Mouse (Mus musculus): ENCODE results near the gene Odf3b. TPM values are rescaled to one million over a fixed set of nuclear protein-coding genes. Genes with fewer than 3 reads are reported as not detected.

Gene Odf3b
- polyA plus RNA-seq, 1 experiment from 2014 or later: 1.9 TPM

DNA sequence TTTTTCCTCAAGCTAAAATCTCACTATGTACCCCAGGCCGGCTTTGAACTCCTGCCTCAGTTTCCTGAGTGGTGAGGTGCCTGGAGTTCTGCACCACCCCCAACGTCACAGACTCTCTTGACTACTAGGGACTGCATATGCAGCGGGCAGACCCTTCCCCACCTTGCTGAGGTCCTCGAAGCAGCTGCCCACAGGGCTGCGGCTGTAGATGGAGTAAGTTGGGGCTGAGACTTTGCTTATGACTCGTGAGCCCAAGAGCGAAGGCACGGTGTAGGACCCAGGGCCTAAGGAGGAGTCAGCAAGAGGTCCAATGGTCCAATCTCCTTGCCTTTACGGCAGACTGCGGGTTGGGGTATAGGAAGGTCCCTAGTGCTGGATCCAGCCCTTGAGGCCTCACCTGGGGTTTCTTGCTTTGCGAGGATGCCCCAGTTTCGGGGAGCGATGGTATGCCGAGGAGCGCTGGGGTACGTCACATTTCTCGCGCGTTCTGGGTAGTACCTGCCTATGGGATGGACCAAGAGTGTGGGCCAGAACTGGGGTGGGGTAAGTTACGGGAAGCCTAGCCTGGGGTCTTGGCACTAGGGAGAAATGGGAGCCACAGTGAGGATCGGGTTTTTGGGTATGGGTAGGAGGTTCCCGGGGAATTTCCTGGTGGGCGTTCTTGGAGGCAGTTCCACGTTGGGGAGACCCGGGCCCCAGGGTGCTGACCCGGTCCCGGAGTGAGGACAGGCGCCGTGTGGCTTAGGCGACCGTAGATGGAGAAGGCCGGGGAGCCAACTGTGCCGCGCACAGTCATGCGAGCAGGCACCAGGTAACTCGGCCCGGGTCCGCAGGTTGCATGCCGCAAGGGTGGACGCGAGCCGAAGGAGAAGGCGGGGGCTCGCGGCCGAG is 899 bp downstream of the Odf3b start:
- Histone ChIP-seq H3K36me3 (ENCODE audit: control insufficient read depth, insufficient read depth) (no peaks in the 10 kb centered on the region), H3K4me3 (replicated peaks; ENCODE audit: low read length) (peak overlapping the region; percentile 38), H3K27me3 (replicated peaks; ENCODE audit: control insufficient read depth, insufficient read depth, low read length) (peaks cover 40% of the 10 kb centered on the region), H3K9me3 (ENCODE audit: control insufficient read depth, low read length) (no peaks in the 10 kb centered on the region), H3K9ac (replicated peaks; ENCODE audit: low read depth, low read length) (peak overlapping the region; percentile 46), H3K4me1 (replicated peaks; ENCODE audit: control insufficient read depth, insufficient read depth, low read length) (peaks cover 20% of the 10 kb centered on the region), H3K4me2 (ENCODE audit: low read length) (peak overlapping the region; percentile 62), H3K27ac (ENCODE audit: low read length) (no peak overlapping the region)
- no peak for ATAC-seq
- WGBS: 12% methylated on average over 46 of the region's 46 CpGs

DNA sequence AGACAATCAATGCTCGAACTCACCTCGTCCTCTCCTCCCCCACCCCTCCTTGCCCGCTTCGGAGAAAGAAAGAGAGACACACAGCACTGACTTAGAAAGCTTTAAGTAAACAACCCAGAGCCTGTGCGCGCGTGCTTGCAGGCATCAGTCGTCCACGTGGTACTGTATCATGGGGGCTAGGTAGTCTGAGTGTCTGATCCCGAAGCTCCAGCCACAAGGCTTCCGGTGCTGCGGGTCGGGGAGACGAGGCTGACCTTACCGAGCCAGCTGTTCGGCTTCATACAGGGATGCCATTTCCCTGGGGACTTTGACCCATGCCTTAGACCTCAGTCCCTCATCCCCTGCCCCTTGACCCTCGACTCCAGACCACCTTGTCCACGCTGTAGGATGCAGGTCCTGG is 1.7 kb downstream of the Odf3b start:
- Histone ChIP-seq H3K4me2 (ENCODE audit: low read length) (no peak overlapping the region), H3K4me3 (replicated peaks; ENCODE audit: low read length) (no peak overlapping the region), H3K4me1 (replicated peaks; ENCODE audit: control insufficient read depth, insufficient read depth, low read length) (peaks cover 27% of the 10 kb centered on the region), H3K27me3 (replicated peaks; ENCODE audit: control insufficient read depth, insufficient read depth, low read length) (peaks cover 40% of the 10 kb centered on the region), H3K27ac (ENCODE audit: low read length) (no peak overlapping the region), H3K36me3 (ENCODE audit: control insufficient read depth, insufficient read depth) (peaks cover 4% of the 10 kb centered on the region), H3K9me3 (ENCODE audit: control insufficient read depth, low read length) (no peaks in the 10 kb centered on the region), H3K9ac (replicated peaks; ENCODE audit: low read depth, low read length) (no peak overlapping the region)
- ATAC-seq: no peak
- 7% methylated on average over 18 of the region's 18 CpGs for WGBS

DNA sequence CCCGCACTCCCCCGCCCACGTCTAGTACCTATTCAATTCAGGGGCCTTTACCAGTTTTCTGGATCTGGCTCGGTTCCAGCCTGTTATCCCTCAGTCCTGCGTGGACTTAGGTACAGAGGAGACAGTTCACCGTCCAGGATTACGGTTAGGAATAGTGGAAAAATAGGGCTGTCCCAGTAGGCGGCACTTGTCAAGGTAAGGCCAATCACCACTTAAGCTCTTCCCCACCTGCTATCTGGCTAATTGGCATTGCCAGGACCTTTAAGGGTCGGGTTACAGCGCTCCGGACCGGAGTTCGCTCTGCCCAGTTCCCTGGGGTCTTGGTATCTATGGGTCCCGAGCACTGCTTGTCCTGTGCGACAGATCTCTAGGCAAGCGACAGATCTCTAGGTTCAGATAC is 2.1 kb downstream of the Odf3b start, which contains the start of gene Tymp:
Gene Tymp (minus strand): TSS at position 83 of the 400 bp plus-strand sequence.
- Histone ChIP-seq H3K27ac (ENCODE audit: low read length) (no peak within 1 kb of the TSS), H3K4me1 (replicated peaks; ENCODE audit: control insufficient read depth, insufficient read depth, low read length) (peaks cover 27% of the 10 kb centered on the region), H3K4me2 (ENCODE audit: low read length) (no peak within 1 kb of the TSS), H3K36me3 (ENCODE audit: control insufficient read depth, insufficient read depth) (peaks cover 7% of the 10 kb centered on the region), H3K9ac (replicated peaks; ENCODE audit: low read depth, low read length) (no peak within 1 kb of the TSS), H3K9me3 (ENCODE audit: control insufficient read depth, low read length) (no peaks in the 10 kb centered on the region), H3K4me3 (replicated peaks; ENCODE audit: low read length) (no peak within 1 kb of the TSS), H3K27me3 (replicated peaks; ENCODE audit: control insufficient read depth, insufficient read depth, low read length) (peaks cover 40% of the 10 kb centered on the region)
- ATAC-seq: no peak
- 21% methylated on average over 16 of the region's 16 CpGs for WGBS

DNA sequence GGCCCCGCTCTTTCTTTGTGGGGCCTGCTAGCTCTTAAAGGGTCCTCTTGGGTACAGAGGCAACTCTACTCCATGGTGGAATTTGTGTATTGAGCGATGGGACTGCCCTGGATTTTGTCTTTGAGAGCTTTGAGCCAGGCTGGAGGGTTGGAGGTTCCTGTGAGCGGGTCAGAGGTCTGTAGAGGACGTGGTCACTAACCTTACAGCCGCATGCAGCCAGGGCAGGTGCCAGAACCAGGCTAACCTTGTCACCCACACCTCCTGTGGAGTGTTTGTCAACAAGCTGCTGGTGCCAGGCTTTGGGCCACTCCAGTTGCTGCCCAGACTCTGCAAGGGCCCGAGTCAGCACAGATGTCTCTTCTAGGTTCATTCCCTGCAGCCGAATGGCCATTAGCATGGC is 3.0 kb downstream of the Odf3b start:
- H3K27ac ChIP-seq (ENCODE audit: low read length): no peak overlapping the region
- H3K4me1 ChIP-seq (replicated peaks; ENCODE audit: control insufficient read depth, insufficient read depth, low read length): peaks cover 27% of the 10 kb centered on the region
- no peak for ATAC-seq
- H3K27me3 ChIP-seq (replicated peaks; ENCODE audit: control insufficient read depth, insufficient read depth, low read length): peaks cover 40% of the 10 kb centered on the region
- no peak overlapping the region for H3K9ac ChIP-seq (replicated peaks; ENCODE audit: low read depth, low read length)
- 83% methylated on average over 7 of the region's 7 CpGs for WGBS
- no peak overlapping the region for H3K4me2 ChIP-seq (ENCODE audit: low read length)
- no peaks in the 10 kb centered on the region for H3K9me3 ChIP-seq (ENCODE audit: control insufficient read depth, low read length)
- no peak overlapping the region for H3K4me3 ChIP-seq (replicated peaks; ENCODE audit: low read length)
- H3K36me3 ChIP-seq (ENCODE audit: control insufficient read depth, insufficient read depth): peaks cover 13% of the 10 kb centered on the region

DNA sequence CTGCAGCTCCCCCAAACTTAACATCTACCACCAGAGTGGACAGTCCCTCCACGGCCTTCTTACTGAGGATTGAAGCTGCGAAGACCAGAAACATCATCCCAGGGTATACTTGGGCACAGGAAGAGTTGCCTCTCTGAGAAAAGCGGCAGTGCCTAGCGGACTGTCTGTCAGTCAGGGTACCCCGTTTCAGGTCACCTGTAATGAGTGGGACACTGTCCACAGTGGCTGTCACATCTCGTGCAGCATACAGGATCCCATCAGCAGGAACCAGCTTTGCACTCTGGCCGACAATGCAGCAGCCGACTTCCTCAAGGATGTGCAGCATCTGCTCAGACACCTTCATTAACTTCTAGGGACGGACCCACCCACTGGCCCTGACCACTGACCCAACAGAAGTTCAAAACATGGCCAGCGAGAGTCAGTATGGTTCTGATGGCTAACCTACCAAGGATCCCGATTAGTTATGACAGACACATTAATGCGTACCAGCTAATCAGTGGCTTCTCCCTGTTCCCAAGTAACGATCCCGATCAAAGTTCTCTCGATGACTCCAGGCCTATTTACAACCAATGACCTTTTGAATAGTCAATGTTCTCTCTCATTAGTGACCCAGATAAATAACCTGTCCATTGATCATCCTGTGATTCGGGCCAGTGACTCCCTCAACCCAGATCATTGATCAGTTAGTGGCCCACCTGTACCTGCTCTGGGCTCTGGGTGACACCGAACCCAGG is 4.1 kb downstream of the Odf3b start:
- ATAC-seq: no peak
- Histone ChIP-seq H3K27me3 (replicated peaks; ENCODE audit: control insufficient read depth, insufficient read depth, low read length) (peaks cover 37% of the 10 kb centered on the region), H3K9ac (replicated peaks; ENCODE audit: low read depth, low read length) (no peak overlapping the region), H3K4me2 (ENCODE audit: low read length) (no peak overlapping the region), H3K4me1 (replicated peaks; ENCODE audit: control insufficient read depth, insufficient read depth, low read length) (peaks cover 27% of the 10 kb centered on the region), H3K4me3 (replicated peaks; ENCODE audit: low read length) (no peak overlapping the region), H3K9me3 (ENCODE audit: control insufficient read depth, low read length) (no peaks in the 10 kb centered on the region), H3K27ac (ENCODE audit: low read length) (no peak overlapping the region), H3K36me3 (ENCODE audit: control insufficient read depth, insufficient read depth) (peaks cover 21% of the 10 kb centered on the region)
- 91% methylated on average over 17 of the region's 17 CpGs for WGBS

DNA sequence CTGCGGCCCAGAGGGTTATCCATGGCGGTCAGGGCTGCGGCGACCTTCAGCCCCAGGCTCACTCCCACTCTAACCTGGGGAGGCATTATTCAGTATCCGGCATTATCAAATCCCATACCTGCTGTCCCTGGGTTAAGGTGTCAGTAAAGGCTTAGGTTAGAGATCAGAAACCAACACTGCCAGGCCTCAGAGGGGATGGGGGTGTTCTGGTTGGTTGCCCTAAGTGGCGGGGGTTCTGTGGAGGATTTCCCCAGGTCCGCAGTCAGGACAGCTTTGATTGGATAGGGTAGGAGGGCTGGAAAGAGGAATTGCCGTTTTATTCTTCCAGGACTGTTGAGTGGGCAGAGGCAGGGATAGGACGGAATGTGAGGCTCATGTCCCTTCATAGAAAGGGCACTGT is 4.7 kb downstream of the Odf3b start:
- Histone ChIP-seq H3K27ac (ENCODE audit: low read length) (peak overlapping the region; percentile 92; the same call in 1 of the 2 replicates), H3K36me3 (ENCODE audit: control insufficient read depth, insufficient read depth) (peaks cover 24% of the 10 kb centered on the region), H3K4me2 (ENCODE audit: low read length) (peak overlapping the region; percentile 75), H3K4me3 (replicated peaks; ENCODE audit: low read length) (peak overlapping the region; percentile 89), H3K4me1 (replicated peaks; ENCODE audit: control insufficient read depth, insufficient read depth, low read length) (peaks cover 25% of the 10 kb centered on the region), H3K9ac (replicated peaks; ENCODE audit: low read depth, low read length) (peak overlapping the region; percentile 91), H3K9me3 (ENCODE audit: control insufficient read depth, low read length) (no peaks in the 10 kb centered on the region), H3K27me3 (replicated peaks; ENCODE audit: control insufficient read depth, insufficient read depth, low read length) (peaks cover 33% of the 10 kb centered on the region)
- WGBS: 45% methylated on average over 9 of the region's 9 CpGs
- ATAC-seq: no peak

DNA sequence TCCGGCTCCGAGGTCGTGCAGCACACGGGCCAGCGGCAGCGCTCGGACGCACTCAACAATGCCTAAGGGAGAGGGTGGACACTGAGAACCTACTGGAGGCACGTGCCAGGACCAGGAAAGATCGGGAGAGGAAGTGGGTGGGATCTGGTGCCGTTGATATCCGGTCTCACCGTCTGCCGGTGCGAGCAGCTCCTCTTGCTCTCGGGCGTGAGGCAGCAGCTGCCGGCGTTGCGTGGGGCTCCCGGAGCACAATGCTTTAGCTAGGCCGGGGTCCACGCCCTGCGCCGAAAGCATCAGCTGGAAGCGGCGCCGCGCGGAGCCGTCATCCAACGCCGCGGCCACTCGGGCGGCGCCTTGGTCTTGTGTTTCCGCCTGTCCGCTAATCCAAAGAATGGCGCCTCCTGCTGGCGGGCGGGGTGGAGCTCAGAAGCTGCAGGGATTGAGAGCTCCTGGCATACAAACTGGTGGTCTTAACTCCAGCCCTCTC is 5.3 kb downstream of the Odf3b start, which contains the start of gene Sco2:
Gene Sco2 (minus strand): TSS at position 85 of the 487 bp plus-strand sequence.
- H3K27me3 ChIP-seq (replicated peaks; ENCODE audit: control insufficient read depth, insufficient read depth, low read length): peaks cover 28% of the 10 kb centered on the region
- peaks cover 25% of the 10 kb centered on the region for H3K36me3 ChIP-seq (ENCODE audit: control insufficient read depth, insufficient read depth)
- H3K4me3 ChIP-seq (replicated peaks; ENCODE audit: low read length): peak within 1 kb of the TSS; percentile 89
- peak; percentile 89 for ATAC-seq
- peak within 1 kb of the TSS; percentile 75 for H3K4me2 ChIP-seq (ENCODE audit: low read length)
- under 1% methylated on average over 40 of the region's 42 CpGs for WGBS
- H3K4me1 ChIP-seq (replicated peaks; ENCODE audit: control insufficient read depth, insufficient read depth, low read length): peaks cover 20% of the 10 kb centered on the region
- peak within 1 kb of the TSS; percentile 92 for H3K27ac ChIP-seq (ENCODE audit: low read length)
- no peaks in the 10 kb centered on the region for H3K9me3 ChIP-seq (ENCODE audit: control insufficient read depth, low read length)
- H3K9ac ChIP-seq (replicated peaks; ENCODE audit: low read depth, low read length): peak within 1 kb of the TSS; percentile 91

DNA sequence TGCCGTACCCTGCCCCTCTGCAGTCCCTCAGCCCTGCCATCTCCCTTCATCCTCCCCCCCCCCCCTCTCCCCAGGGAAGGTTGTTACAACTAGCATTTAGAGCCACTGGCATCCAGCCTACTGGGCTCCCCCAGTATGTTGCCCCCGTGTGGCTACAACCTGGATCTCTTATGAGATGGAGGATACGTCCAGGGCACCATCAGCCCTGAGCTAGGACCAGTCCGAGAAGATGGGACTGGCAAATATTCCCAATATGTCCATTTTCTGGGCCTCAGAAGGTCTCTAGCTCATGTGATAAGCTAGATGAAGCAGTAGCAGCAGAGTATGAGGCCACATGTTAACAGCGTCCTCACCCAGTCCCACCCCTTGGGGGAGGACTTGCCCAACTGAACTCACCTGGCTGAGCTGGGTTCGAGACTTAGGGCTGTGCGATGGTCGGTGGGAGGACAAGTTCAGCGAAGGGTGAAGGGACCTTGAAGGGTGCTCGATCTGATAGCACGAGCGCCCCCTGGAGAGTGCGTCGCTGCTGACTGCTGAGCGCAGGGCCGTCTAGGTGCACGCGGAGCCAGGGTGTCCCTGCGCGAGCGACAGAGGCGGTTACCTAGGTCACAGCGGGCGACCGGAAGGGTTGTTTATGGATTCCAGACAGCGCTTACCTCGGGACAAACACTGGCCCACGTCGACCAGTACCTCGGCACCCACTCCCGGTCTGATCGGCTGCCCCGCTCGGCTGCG is 5.9 kb downstream of the Odf3b start:
- peak; percentile 85 for ATAC-seq
- H3K27ac ChIP-seq (ENCODE audit: low read length): peak overlapping the region; percentile 92
- peaks cover 22% of the 10 kb centered on the region for H3K27me3 ChIP-seq (replicated peaks; ENCODE audit: control insufficient read depth, insufficient read depth, low read length)
- no peaks in the 10 kb centered on the region for H3K9me3 ChIP-seq (ENCODE audit: control insufficient read depth, low read length)
- peak overlapping the region; percentile 91 for H3K9ac ChIP-seq (replicated peaks; ENCODE audit: low read depth, low read length)
- peak overlapping the region; percentile 89 for H3K4me3 ChIP-seq (replicated peaks; ENCODE audit: low read length)
- 2% methylated on average over 35 of the region's 35 CpGs for WGBS
- H3K36me3 ChIP-seq (ENCODE audit: control insufficient read depth, insufficient read depth): peaks cover 29% of the 10 kb centered on the region
- peaks cover 14% of the 10 kb centered on the region for H3K4me1 ChIP-seq (replicated peaks; ENCODE audit: control insufficient read depth, insufficient read depth, low read length)
- peak overlapping the region; percentile 75 for H3K4me2 ChIP-seq (ENCODE audit: low read length)
